Mouse (Mus musculus) cerebellum, postnatal 10 days (tissue): Measurements from ENCODE around the gene Gm20388.
A peak's percentile ranks its signal among the peaks of the same experiment; 100 is the strongest.

Experiments
- DNase-seq, 2 experiments: peaks; one replicate each; pipeline ENCODE4 v3.0.0; 2021; ENCODE audit warnings: mixed read lengths in 2 of 2

The Gm20388 gene

DNA sequence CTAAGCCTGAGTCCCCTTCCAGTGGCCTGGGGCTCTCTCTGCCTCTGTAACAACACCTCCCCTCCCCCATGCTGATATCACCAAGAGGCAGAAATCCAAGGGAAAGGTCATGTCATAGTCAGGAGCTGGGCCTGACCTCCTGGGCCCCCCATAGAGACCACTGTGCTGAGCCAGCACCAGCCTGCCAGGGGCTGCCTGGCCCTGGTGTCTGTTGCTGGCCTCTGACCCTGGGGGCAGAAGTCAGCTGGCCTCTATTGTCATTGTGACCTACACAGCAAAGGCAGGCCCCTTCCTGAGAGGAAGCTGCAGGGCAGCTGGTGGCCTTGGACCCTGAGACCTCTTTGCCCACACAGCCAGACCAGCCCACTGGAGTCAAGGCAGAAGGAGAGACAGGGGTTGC lies 909.3 kb downstream of the Gm20388 start:
- DNase-seq = no peak

DNA sequence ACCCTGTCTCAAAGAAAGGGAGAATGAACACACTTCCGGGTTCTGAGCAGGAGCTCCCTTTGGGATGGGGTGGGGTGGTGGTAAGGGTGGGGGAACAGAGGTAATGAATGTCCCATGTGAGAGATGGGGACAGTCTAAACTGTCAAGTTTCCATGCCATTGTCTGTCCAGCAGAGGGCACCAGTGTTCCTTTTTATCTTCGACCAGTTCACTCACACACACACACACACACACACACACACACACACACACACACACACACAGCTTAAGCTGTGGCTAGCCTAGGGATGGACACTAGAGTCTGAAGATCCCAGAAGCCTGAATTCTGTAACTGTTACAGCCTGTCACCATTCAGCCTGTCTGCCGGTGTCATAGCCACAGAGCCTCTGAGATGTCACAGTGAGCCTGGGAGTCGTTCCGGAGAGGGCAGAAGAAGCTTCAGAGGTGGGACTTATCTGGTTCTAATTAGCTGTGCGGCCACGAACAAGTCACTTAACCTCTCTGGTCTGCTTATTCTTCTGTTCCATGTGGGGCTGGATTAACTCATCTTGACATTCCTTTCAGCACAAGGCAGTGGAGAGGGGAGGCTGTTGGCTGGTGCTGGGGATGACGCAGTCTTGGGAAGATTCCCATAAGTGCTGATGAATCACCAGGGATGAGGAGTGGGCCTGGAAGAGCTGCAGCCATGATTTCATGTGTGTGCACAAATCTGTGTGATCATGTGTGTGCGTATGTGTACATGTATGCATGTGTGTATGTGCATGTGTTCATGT lies 910.9 kb downstream of the Gm20388 start:
- peak; percentile 84 to 86 for DNase-seq

DNA sequence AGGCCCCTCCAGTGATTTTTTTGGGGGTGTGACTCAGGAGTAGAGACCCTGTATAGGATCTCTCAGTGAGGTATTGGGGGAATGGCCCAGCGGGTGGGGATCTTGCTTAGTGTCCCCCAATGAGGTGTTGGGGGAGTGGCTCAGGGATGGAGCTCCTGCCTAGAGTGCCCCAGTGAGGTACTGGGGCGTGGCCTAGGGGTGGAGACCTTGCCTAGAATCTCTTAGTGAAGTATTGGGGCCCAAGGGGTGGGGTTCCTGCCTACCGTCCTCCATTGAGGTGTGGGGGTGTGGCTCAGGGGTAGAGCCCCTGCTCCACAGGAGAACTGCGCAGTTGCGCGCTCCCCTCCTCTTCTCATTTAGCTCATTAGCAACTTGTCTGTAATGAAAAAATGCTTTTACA lies 912.7 kb downstream of the Gm20388 start:
- no peak for DNase-seq

DNA sequence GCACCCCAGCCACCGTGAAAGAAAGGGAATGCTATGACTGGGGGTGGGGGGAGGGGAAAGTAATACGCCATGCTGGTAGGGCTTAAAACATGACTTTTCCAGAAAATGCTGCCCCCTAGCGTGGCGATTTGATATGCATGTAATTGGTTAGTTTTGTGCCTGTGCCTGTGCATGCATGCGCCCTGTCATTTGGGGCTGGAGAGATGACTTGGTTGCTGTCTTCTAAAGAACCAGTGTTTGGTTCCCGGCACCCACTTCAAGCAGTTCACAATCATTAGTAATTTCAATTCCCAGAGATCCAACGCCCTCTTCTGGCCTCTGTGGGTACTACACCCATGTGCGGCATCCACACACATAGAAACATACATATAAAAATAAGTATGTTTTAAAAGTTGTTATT lies 913.2 kb downstream of the Gm20388 start:
- no peak for DNase-seq

DNA sequence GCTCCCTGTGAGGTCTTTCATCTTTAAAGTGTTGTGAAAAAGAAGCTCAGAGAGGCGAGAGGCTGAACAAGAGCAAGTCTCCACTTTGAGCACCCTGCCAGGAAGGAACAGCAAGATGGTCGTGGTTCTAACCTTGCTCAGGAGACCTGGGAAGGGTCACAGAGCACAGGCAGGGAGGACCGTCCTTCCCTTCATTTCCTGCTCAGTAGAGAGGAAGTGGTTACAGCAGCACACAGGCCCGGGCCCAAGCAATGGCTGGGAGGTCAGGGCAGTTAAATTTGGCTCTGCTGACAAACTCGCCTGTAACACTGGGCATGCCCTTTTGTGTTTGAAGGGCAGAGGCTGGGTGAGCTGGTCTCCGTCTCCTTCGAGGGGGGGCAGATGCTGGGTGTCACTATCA lies 914.0 kb downstream of the Gm20388 start:
- DNase-seq = no peak

DNA sequence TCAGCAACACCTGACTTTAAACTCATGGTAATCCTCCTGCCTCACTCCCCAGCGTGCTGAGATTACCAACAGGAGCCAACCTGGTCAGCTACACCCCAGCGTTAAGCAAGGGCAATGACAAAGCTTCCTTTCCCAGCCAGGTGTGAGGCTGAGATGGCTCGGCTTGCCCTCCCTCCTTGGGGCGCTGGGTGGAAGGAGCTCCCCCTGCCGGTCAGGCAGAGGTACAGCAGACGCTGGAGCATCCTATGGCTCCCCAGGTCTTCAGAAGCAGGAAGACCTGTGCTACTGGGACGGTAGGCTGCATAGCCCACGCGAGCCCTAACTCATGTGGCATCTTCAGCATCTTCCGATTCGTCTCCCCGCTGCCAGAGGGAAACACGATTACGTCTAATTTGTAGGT lies 917.6 kb downstream of the Gm20388 start:
- DNase-seq = peak; percentile 59 to 60

DNA sequence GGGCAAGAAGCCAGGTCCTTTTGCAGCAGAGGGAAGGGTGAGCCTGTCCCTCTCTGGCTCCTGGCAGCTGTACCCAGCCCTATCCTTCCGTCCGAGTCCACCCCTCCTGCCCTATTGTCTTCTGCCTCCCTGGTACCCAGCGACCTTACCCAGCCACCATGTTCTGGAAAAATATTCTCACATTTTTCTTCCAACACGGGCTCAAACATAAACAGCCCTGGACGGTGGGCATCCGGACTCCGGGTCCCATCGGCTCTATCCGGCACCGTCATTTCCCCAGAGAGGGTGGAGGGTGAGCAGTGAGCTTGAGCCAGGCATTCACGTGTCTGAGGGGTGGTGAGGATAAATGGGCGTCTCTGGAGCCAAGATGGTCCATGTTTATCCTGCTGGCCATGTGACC lies 920.0 kb downstream of the Gm20388 start:
- DNase-seq = no peak

DNA sequence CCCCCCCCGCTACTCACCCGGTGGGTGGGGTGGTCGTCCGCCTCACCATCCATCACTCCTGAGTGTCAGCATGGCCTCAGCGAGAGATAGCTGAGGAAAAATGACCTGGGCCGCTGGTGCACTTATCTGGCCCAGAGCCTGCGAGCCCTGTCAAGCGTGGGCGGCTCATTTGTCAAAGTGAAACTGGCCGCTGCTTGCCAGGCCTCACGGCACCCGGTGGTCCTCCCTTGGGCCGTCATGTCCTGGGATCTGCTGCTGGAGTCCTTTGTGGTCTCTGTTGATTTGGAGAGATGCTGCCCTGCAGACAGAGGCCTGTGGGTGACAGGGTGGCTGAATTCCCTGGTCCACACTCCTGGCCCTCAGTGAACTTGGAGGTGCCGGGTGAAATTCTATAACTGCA lies 921.4 kb downstream of the Gm20388 start:
- peak; percentile 26 to 33 for DNase-seq

DNA sequence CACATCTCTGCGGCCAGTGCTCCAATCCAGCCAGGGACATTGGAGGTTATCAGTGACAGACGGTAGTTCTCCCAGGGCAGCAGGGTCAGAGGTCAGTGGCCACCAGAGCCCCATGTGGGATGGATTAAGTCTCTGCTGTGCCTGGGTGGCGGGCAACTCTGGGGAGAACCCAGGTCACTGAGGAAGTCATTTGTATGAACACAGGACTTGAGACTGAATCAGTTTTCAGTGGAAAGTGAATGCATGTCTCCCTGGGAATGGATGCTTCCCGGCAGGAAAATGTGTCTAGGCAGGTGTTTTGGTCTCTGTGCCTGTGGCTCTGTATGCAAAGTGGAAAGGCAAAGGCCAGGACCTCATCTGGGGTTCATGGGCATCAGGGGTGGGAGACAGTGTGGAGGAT lies 922.6 kb downstream of the Gm20388 start:
- DNase-seq = no peak

DNA sequence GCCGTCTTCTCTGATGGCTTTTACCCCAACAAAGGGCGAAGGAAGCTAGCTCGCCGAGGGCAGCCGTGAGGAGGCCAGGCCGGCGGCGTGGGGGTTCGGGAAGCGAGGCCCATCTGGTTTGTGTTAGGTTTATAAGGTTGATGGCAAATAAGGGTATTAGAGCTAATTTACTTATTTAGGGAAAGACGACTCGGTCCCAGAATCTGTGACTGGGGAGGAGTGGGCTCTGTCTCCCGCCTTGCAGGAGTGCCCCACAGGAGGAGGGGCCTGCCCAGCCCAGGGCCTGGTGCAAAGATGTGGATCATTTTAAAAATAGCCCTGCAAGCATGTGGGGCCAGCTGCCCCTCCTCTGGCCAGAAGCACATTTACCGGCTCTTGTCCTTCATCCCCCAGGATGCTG lies 928.4 kb downstream of the Gm20388 start:
- DNase-seq = no peak

DNA sequence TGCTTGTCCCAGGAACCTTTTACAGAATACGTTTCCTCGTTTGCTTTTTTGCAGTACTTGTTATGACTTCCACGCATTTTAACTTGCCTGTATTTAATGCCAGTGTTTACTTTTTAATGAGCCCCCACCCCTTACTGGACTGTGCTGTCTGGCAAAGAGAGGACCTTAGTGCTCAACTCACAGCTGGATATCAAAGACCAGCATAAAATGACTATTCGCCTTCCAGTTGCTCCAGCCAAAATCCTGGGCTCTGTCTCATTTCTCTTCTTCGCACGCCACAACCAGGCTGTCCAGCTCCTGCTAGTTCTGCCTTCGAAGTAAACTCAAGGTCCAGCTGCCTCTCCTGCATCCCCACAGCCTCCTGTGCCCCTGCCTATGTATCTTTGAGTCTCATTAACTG lies 932.4 kb downstream of the Gm20388 start:
- no peak for DNase-seq

DNA sequence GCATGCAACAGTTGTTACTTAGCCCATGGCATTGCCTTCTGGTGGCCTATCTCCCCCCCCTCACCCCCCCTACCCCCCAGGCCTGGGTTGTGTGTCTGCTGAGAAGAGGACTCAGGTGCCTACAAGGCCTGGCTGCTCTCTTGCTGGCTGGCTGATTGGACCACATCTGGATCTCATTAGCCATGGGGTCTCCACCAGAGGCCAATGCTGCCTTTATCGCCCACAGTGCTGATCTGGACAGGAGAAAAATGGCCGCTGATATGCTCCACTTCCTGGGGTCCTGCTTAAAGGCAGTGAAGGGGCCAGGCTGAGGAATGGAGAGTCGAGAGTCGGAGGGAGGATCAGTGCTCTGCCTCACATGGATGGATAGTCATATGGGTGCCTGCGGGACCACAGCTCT lies 935.4 kb downstream of the Gm20388 start:
- no peak for DNase-seq

DNA sequence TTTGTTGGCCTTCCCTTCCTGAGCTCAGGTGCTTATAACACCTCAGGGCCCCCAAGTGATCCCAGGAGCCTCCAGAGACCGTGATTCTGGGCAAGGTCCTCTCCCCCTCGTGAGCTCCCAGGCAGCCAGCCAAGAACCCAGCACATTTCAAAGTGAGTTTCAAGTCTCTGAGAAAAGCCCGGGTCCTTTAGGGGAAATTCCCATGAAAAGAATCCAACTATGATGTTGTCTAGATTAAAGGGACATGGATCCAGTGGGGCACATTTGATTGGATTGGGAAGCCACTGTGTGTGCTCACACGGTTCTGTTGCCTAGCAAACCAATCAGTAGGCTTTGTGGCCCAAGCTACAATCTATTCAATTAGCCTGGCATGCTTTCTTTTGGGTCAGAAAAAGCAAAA lies 936.6 kb downstream of the Gm20388 start:
- peak; percentile 36 to 51 for DNase-seq

DNA sequence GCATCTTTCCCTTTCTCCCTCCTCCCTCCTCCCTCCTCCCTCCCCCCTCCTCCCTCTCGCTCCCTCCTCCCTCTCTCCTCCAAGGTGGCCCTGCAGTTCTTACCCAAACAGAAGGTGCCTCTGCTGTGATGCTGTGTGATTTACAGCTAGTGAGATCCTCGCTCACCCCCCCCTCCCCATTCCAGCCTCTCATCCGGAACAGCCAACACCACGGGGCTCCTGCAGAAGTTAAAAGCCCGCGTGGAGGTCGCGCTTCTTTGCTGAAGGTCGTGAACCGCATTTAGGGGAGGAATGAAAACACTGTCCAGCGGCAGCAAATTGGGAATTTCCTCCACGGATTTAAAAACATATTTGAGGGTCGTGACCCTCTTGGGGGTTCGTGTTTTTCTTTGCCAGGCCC lies 937.1 kb downstream of the Gm20388 start:
- peak in 1 of 2 experiments; percentile 39 for DNase-seq

DNA sequence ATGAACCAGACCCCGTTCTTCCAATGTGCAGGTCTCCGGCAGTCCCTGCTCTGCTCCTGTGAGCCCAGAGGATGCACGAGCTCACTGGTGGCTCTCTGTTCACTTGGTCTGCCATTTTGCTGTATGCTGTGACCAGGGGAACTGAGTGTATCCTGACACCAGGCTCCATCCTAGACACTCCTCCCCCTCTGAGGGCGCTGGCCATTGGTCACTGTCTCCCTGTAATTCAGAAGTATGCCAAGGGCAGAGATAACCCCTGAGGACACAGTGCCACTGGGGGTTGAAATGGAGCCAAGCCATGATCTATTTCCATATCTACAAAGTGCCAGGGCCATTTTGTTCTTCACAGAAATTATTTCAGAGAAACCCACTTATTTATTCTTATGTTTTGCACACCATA lies 937.8 kb downstream of the Gm20388 start:
- DNase-seq = no peak

DNA sequence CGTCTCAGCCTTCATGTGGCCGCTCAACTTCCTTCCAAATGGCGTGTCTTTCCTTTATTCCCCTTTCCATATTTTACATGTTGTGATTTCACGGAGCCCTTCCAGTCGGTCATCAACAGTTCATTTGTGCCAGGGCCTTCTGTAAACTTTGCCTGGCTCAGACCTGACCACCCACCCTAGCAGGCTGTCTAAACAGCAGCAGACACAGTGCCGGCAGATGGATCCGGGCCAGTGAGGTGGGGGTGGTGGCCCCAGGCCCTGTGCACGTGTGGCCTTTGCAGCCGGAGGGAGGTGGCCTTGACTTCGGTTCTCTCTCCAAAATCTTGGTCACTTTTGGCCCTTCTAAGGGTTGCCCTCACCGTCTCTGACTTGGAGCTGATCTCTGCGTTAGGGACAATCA lies 940.8 kb downstream of the Gm20388 start:
- DNase-seq = peak in 1 of 2 experiments; percentile 41

DNA sequence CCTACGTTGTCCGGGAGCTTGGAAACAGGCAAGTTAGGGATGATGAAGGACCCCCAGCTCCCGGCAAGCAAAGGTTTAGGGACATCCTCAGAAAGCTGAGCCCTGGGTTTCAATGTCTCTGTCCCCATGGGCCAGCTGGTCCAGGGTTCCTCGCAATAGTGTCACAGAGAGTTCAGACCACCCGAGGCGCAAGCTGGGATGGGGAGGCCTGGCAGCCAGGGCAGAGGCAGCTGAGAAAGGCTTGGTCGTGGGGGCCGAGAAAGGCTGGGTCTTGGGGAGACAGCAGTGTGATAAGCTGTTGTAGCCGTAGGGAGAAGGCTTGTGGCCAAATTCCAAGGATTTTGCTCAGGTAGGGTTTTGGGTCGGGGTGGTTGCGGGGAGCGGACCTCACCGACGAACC lies 949.2 kb downstream of the Gm20388 start:
- no peak for DNase-seq

DNA sequence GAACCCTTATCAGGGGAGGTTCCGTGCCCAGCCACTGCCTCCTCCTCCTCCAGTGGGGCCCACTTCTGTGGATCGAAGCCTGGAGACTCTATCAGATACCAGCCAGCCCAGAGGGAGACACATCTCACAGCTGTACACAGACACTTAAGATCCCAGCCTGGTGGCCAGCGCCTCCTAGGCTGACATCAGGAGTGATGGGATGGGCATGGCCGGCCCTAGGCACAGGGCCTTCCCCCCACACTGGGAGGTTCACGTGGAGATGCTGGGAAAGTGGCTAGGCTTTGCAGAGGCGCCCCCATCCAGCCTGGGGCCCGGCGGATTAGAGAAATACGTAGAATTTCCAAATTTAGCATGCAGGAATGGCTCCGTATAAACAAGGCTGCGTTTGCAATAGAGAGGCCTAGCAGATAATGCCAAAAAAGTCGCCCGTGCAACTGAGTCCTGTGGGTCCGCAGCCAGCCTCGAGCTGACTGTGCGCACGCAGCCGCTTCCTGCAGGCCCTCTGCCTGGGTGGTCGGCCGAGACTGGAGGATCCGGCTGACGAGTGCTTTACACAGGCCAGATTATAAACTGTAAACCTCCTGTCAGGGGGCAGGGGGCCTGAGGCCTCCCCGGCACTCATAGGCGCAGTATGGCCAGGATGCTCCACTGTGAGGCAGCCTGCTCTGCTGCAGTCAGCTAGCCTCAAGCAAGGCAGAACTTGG lies 949.9 kb downstream of the Gm20388 start:
- DNase-seq = no peak

DNA sequence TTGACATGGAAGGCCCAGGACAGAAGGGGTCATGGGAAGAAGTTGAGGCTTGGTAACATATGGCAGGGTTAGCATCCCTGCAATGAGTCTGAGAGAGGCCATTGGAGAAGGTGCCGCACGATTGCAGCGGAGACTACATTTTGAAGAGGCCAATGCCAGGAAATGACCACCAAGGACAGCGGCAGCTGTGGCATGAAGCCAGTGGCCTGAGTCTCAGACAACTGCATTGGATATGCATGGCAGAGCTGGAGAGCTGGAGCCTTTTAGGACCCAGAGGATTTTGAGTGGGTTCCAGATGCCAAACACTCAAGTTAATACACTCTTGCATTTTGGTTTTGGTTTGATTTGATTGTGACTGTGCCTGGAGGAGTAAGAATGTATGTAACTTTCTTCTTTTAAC lies 953.0 kb downstream of the Gm20388 start:
- DNase-seq = no peak

DNA sequence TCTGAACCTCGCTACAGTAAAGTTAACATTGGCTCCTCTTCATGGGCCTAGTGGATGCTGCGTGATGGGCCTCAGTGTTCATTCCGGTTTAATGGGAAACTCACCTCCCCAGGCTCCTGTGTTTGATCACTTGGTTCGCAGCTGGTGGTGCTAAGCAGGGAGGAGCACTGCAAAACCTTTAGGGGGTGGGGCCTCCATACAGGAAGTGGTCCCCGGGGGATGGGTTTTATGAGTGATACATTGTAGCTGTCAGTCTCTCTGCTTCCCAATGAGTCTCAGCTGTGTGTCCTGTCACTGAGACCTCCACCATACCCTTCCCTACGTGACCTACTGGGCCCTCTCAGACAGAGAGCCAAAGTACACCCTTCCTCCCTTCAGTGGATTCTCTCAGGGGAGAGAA lies 956.7 kb downstream of the Gm20388 start:
- no peak for DNase-seq

DNA sequence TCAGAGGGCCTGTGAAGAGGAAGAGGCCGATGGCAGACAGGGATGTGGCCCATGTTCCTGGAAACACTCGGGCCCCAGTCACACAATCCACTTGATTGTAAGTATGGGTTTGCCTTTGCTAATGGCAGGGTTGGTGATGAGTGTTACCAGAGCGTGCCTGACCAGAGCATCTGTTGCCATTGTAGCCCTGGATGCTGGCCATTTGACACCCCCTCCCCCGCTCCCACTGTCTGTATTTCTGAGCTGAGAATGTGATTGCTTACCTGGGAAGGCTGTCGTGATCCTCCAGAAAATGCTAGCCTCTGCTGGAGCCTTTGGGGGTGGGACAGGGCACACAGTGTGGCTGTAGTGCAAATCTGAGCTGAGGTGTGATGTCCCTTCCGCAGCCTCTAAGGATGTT lies 962.0 kb downstream of the Gm20388 start:
- peak; percentile 64 to 68 for DNase-seq

DNA sequence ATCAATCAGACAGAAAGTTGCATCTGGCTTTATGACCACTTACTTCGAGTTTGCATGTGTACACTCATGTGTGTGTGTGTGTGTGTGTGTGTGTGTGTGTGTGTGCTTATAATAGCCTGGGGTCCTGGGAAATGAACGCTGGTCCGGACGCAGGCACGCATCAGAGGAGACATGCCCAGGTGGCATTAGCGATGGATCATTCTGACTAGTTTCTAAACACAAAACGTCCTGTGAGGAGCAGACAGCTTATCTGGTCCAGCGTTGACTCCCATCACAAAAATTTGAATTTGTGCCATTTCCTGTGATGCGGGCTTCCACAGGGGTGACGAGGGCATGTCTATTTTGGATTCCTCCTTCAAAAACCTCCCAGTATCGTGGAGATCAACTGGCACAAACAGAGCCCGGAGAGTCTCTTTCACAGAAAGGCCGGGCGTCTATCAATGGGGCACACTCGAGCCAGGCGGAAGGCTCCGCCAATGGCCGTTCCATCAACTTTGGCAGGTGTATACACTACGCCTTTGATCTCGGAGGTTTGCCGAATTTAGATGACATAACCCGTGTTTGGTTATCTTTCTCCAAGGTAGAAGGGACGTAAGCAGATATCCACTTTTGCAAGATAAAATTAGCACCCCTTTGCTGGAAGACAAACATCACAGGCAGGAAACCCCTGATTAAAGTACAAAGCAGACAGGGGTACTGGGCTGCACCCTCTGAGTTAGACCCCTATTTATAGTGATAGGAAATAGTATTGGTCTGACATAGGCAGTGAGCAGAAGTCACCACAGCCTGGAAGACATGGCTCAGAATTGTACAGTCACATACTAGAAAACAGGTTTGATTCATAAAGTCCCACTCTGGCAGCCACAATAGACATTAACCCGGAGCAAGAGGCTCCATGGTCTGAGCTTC lies 965.6 kb downstream of the Gm20388 start:
- no peak for DNase-seq

DNA sequence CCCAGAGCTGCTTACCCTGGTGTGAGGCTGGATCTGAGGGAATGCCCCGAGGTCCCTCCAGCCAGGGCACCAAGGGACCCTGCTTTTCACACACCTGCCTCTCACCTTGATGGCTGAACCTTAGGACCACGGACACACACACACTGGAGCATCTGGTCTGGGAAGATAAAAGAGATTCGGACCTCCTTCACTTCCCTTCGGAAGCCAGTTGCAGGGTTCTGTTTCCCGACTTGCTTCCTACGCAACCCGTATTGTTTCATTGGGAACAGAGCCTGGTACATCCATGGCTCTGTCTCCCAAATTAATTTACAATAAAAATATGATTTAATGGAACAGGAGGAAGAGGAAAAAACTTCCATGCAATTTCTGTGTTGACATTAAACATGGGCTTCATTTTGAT lies 966.4 kb downstream of the Gm20388 start:
- no peak for DNase-seq

DNA sequence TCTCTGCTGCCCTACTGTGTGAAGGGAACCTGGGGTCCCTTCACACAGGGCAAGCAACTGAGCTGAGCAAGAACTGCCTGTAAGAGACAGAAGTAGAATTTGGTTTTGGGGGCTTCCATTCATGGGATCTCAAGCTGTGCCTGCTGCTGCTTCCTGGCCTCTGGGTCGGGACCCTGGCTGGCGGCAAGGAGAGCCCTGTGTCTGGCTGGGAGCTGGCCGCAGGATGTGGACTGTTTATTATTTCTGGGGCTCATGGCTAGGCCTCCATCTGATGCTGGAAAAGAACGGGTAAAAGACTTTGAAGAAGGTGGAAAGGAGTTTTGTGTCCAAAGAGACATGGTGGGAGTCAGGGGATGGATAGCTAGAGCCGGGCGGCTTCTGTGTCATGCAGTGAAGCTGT lies 969.3 kb downstream of the Gm20388 start:
- no peak for DNase-seq
